Mouse (Mus musculus): ENCODE results near the gene Cpne6. TPM values are rescaled to one million over a fixed set of nuclear protein-coding genes. Genes with fewer than 3 reads are reported as not detected.

The Cpne6 gene
- polyA plus RNA-seq, 1 experiment from 2014 or later: 0.19 TPM

GRCm38 (mm10) chr14:55540067-55540786 is 30.0 kb downstream of the Cpne6 start, which contains the start of gene Pck2:
Gene Pck2, plus strand, starts transcription at chr14:55540266.
- ATAC-seq (ENCODE audit: low read depth): peak; percentile 97
- H3K4me1 ChIP-seq (replicated peaks; ENCODE audit: control insufficient read depth, insufficient read depth, low read length): peaks cover 12% of the 10 kb centered on the region
- H3K27ac ChIP-seq (ENCODE audit: low read length): peak within 1 kb of the TSS; percentile 97
- peak within 1 kb of the TSS; percentile 80 for H3K4me3 ChIP-seq (ENCODE audit: low read length)
- H3K36me3 ChIP-seq (ENCODE audit: control insufficient read depth, insufficient read depth, low read length): peaks cover 18% of the 10 kb centered on the region
- H3K9me3 ChIP-seq (ENCODE audit: control insufficient read depth, low read length): no peaks in the 10 kb centered on the region
- H3K4me2 ChIP-seq (ENCODE audit: low read depth, low read length): peak within 1 kb of the TSS; percentile 66
- WGBS: under 1% methylated on average over 32 of the region's 32 CpGs
- H3K9ac ChIP-seq (ENCODE audit: low read length): peak within 1 kb of the TSS; percentile 83
- H3K27me3 ChIP-seq (ENCODE audit: control insufficient read depth, insufficient read depth, low read depth, low read length): no peaks in the 10 kb centered on the region

GRCm38 (mm10) chr14:55540787-55541321 is 30.6 kb downstream of the Cpne6 start:
- under 1% methylated on average over 10 of the region's 10 CpGs for WGBS
- peak; percentile 80 for ATAC-seq (ENCODE audit: low read depth)
- Histone ChIP-seq H3K27ac (ENCODE audit: low read length) (peak overlapping the region; percentile 97), H3K27me3 (ENCODE audit: control insufficient read depth, insufficient read depth, low read depth, low read length) (no peaks in the 10 kb centered on the region), H3K9me3 (ENCODE audit: control insufficient read depth, low read length) (no peaks in the 10 kb centered on the region), H3K4me2 (ENCODE audit: low read depth, low read length) (peak overlapping the region; percentile 66), H3K36me3 (ENCODE audit: control insufficient read depth, insufficient read depth, low read length) (peaks cover 23% of the 10 kb centered on the region), H3K4me1 (replicated peaks; ENCODE audit: control insufficient read depth, insufficient read depth, low read length) (peaks cover 12% of the 10 kb centered on the region), H3K4me3 (ENCODE audit: low read length) (peak overlapping the region; percentile 80), H3K9ac (ENCODE audit: low read length) (peak overlapping the region; percentile 83)

GRCm38 (mm10) chr14:55542268-55542667 is 32.0 kb downstream of the Cpne6 start:
- Histone ChIP-seq H3K4me2 (ENCODE audit: low read depth, low read length) (no peak overlapping the region), H3K27me3 (ENCODE audit: control insufficient read depth, insufficient read depth, low read depth, low read length) (no peaks in the 10 kb centered on the region), H3K36me3 (ENCODE audit: control insufficient read depth, insufficient read depth, low read length) (peaks cover 27% of the 10 kb centered on the region), H3K9ac (ENCODE audit: low read length) (no peak overlapping the region), H3K27ac (ENCODE audit: low read length) (no peak overlapping the region), H3K4me3 (ENCODE audit: low read length) (no peak overlapping the region), H3K9me3 (ENCODE audit: control insufficient read depth, low read length) (no peaks in the 10 kb centered on the region), H3K4me1 (replicated peaks; ENCODE audit: control insufficient read depth, insufficient read depth, low read length) (peaks cover 12% of the 10 kb centered on the region)
- 96% methylated on average over 12 of the region's 12 CpGs for WGBS
- no peak for ATAC-seq (ENCODE audit: low read depth)

GRCm38 (mm10) chr14:55544334-55544733 is 34.1 kb downstream of the Cpne6 start:
- peaks cover 44% of the 10 kb centered on the region for H3K36me3 ChIP-seq (ENCODE audit: control insufficient read depth, insufficient read depth, low read length)
- WGBS: 55% methylated on average over 9 of the region's 9 CpGs

GRCm38 (mm10) chr14:55550191-55550590 is 39.9 kb downstream of the Cpne6 start:
- Histone ChIP-seq H3K4me2 (ENCODE audit: low read depth, low read length) (no peak overlapping the region), H3K9me3 (ENCODE audit: control insufficient read depth, low read length) (no peaks in the 10 kb centered on the region), H3K27ac (ENCODE audit: low read length) (no peak overlapping the region), H3K36me3 (ENCODE audit: control insufficient read depth, insufficient read depth, low read length) (peaks cover 31% of the 10 kb centered on the region), H3K9ac (ENCODE audit: low read length) (no peak overlapping the region), H3K27me3 (ENCODE audit: control insufficient read depth, insufficient read depth, low read depth, low read length) (no peaks in the 10 kb centered on the region), H3K4me1 (replicated peaks; ENCODE audit: control insufficient read depth, insufficient read depth, low read length) (no peaks in the 10 kb centered on the region), H3K4me3 (ENCODE audit: low read length) (no peak overlapping the region)
- 81% methylated on average over 6 of the region's 6 CpGs for WGBS
- no peak for ATAC-seq (ENCODE audit: low read depth)

More at GRCm38 (mm10) chr14:55544334-55544733, 34.1 kb downstream of the Cpne6 start:
- Histone ChIP-seq H3K9me3 (ENCODE audit: control insufficient read depth, low read length) (no peaks in the 10 kb centered on the region), H3K27me3 (ENCODE audit: control insufficient read depth, insufficient read depth, low read depth, low read length) (no peaks in the 10 kb centered on the region), H3K4me2 (ENCODE audit: low read depth, low read length) (no peak overlapping the region), H3K4me3 (ENCODE audit: low read length) (no peak overlapping the region), H3K27ac (ENCODE audit: low read length) (no peak overlapping the region), H3K9ac (ENCODE audit: low read length) (no peak overlapping the region), H3K4me1 (replicated peaks; ENCODE audit: control insufficient read depth, insufficient read depth, low read length) (peaks cover 12% of the 10 kb centered on the region)
- ATAC-seq (ENCODE audit: low read depth): no peak

GRCm38 (mm10) chr14:55551347-55551746 is 41.1 kb downstream of the Cpne6 start:
- Histone ChIP-seq H3K9ac (ENCODE audit: low read length) (no peak overlapping the region), H3K27me3 (ENCODE audit: control insufficient read depth, insufficient read depth, low read depth, low read length) (no peaks in the 10 kb centered on the region), H3K4me1 (replicated peaks; ENCODE audit: control insufficient read depth, insufficient read depth, low read length) (no peaks in the 10 kb centered on the region), H3K36me3 (ENCODE audit: control insufficient read depth, insufficient read depth, low read length) (peaks cover 21% of the 10 kb centered on the region), H3K9me3 (ENCODE audit: control insufficient read depth, low read length) (no peaks in the 10 kb centered on the region), H3K4me2 (ENCODE audit: low read depth, low read length) (no peak overlapping the region), H3K4me3 (ENCODE audit: low read length) (no peak overlapping the region), H3K27ac (ENCODE audit: low read length) (no peak overlapping the region)
- ATAC-seq (ENCODE audit: low read depth): no peak
- WGBS: 70% methylated on average over 5 of the region's 5 CpGs

- H3K27ac ChIP-seq (ENCODE audit: low read length): no peak overlapping the region
- no peaks in the 10 kb centered on the region for H3K27me3 ChIP-seq (ENCODE audit: control insufficient read depth, insufficient read depth, low read depth, low read length)
- H3K4me2 ChIP-seq (ENCODE audit: low read depth, low read length): no peak overlapping the region
- peaks cover 21% of the 10 kb centered on the region for H3K36me3 ChIP-seq (ENCODE audit: control insufficient read depth, insufficient read depth, low read length)
- H3K4me3 ChIP-seq (ENCODE audit: low read length): no peak overlapping the region
- peaks cover 2% of the 10 kb centered on the region for H3K4me1 ChIP-seq (replicated peaks; ENCODE audit: control insufficient read depth, insufficient read depth, low read length)
- no peak for ATAC-seq (ENCODE audit: low read depth)
- H3K9me3 ChIP-seq (ENCODE audit: control insufficient read depth, low read length): no peaks in the 10 kb centered on the region
- WGBS: 90% methylated on average over 8 of the region's 8 CpGs
- no peak overlapping the region for H3K9ac ChIP-seq (ENCODE audit: low read length)
These were observed 41.5 kb downstream of the Cpne6 start for GRCm38 (mm10) chr14:55551794-55552193.

- Histone ChIP-seq H3K4me2 (ENCODE audit: low read depth, low read length) (no peak overlapping the region), H3K36me3 (ENCODE audit: control insufficient read depth, insufficient read depth, low read length) (peaks cover 1% of the 10 kb centered on the region), H3K9ac (ENCODE audit: low read length) (no peak overlapping the region), H3K27me3 (ENCODE audit: control insufficient read depth, insufficient read depth, low read depth, low read length) (no peaks in the 10 kb centered on the region), H3K4me3 (ENCODE audit: low read length) (no peak overlapping the region), H3K4me1 (replicated peaks; ENCODE audit: control insufficient read depth, insufficient read depth, low read length) (peaks cover 6% of the 10 kb centered on the region), H3K27ac (ENCODE audit: low read length) (no peak overlapping the region), H3K9me3 (ENCODE audit: control insufficient read depth, low read length) (no peaks in the 10 kb centered on the region)
- no peak for ATAC-seq (ENCODE audit: low read depth)
These were observed 44.4 kb downstream of the Cpne6 start for GRCm38 (mm10) chr14:55554635-55555034.

GRCm38 (mm10) chr14:55555788-55556187 is 45.5 kb downstream of the Cpne6 start:
- Histone ChIP-seq H3K9ac (ENCODE audit: low read length) (no peak overlapping the region), H3K4me2 (ENCODE audit: low read depth, low read length) (no peak overlapping the region), H3K27me3 (ENCODE audit: control insufficient read depth, insufficient read depth, low read depth, low read length) (no peaks in the 10 kb centered on the region), H3K9me3 (ENCODE audit: control insufficient read depth, low read length) (no peaks in the 10 kb centered on the region), H3K4me3 (ENCODE audit: low read length) (no peak overlapping the region), H3K36me3 (ENCODE audit: control insufficient read depth, insufficient read depth, low read length) (no peaks in the 10 kb centered on the region), H3K4me1 (replicated peaks; ENCODE audit: control insufficient read depth, insufficient read depth, low read length) (peaks cover 6% of the 10 kb centered on the region), H3K27ac (ENCODE audit: low read length) (no peak overlapping the region)
- 74% methylated on average over 3 of the region's 3 CpGs for WGBS
- ATAC-seq (ENCODE audit: low read depth): no peak
